Mouse (Mus musculus): ENCODE data around the gene Stk32c. TPM values are rescaled to one million over a fixed set of nuclear protein-coding genes. Genes with fewer than 3 reads are reported as not detected.

Stk32c gene
- not detected in 2 replicates for polyA plus RNA-seq (2016; fragmentation: Nextera tagmentation; extraction: Ambion mirVana)

DNA sequence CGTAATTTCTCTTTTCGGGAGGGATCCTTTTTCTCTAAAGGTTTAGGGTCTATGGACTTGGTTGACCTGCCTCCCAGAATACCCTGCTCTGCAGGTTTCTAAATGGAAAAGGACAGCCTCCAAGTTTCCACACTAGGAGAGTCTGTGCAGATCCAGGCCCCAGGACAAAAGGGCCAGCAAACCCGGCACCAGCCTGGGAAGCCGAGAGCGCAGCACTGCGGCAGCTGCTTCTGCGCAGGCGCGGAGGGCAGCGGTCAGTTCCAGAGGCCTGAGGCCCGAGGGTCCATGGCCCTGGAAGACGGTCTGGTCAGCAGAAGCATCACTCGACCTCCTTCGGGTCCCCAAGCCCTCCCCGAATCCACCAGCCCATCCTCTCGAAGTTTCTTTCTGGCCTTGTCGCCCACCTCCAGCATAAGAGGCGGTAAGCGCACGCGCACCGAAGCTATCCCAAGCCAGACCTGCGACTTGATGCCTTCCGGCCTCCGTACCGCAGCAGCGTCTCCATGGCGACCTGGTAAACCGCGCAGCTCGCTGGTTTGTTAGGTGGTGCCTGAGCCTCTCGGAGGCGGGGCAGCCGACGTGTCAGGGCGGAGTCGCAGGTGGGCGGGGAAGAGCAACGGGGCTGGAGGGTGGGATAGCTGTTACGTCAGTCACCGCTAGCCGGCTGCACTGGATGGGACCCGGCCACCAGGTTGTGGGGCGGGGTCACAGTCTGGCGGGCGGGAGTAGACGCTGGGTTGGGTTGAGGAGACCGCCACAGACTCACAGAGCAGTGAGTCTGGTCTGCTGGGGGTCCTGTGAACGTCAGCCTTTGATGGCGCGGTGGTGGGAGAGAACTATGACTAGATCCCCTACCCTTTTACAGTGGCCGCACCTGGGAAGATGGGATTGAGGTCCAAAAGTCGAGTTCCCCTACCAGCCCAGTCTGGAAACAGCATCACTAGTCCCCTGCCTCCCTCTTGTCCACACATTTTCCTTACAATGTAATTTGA, at the start of gene Stk32c, which contains the start of gene Lrrc27:
Stk32c (minus strand) TSS at position 554 of the 992 bp plus-strand sequence.
Lrrc27 (plus strand) TSS at position 235 of the 992 bp plus-strand sequence.
- peaks cover 22% of the 10 kb centered on the region for H3K4me1 ChIP-seq
- no peaks in the 10 kb centered on the region for H3K27me3 ChIP-seq (replicated peaks)
- H3K27ac ChIP-seq = peak within 1 kb of the TSS; percentile 64; the same call in 1 of the 2 replicates
- H3K4me2 ChIP-seq = peak within 1 kb of the TSS; percentile 76
- ATAC-seq = peak; percentile 98
- H3K4me3 ChIP-seq = peak within 1 kb of the TSS; percentile 62
- H3K36me3 ChIP-seq = no peaks in the 10 kb centered on the region
- WGBS (ENCODE audit: insufficient replicate concordance) = 2% methylated on average over 53 of the region's 53 CpGs
- H3K9ac ChIP-seq = peak within 1 kb of the TSS; percentile 62
- no peaks in the 10 kb centered on the region for H3K9me3 ChIP-seq (replicated peaks)

DNA sequence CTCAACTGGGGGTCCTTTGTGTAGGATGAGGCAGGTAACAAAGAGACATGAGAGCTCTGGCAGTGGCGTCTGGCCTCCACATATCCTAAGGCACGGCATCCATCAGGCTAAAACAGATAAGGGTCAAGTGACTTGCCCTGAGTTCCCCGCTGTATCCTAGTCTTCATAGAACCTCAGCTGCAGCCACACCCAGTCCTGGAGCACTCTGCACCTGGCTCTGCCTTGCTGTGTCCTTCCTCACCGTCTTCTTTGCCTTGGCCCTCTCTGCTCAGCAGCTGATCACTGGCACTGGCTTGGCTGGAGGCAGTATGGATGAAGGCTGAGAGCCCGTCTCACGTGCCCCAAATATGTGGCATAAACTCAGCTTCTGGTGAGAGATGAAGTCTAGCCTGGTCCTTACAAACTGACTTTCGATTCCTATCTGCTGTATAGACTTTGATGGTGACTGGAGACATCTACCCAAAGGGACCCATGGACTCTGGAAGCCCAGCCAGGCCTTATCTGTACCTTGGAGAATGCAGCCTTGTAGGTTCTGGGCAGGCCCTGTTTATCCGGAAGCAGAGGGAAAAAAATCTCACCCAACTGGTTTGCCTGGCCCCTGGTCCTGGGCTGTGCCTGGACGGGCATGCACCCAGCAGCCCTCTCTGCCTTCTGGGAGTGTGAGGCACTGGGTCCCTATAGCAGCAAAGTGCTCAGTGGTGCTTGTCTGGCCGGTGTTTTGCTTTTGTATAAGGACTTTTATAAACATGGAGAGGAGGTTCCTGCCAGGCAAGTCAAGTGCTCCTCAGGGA, 44.8 kb upstream of the Stk32c start:
- no peak for ATAC-seq
- Histone ChIP-seq H3K36me3 (peaks cover 24% of the 10 kb centered on the region), H3K9ac (no peak overlapping the region), H3K27ac (no peak overlapping the region), H3K9me3 (replicated peaks) (no peaks in the 10 kb centered on the region), H3K27me3 (replicated peaks) (no peaks in the 10 kb centered on the region), H3K4me1 (peaks cover 9% of the 10 kb centered on the region), H3K4me2 (no peak overlapping the region), H3K4me3 (no peak overlapping the region)
- WGBS (ENCODE audit: insufficient replicate concordance) = 58% methylated on average over 10 of the region's 10 CpGs

DNA sequence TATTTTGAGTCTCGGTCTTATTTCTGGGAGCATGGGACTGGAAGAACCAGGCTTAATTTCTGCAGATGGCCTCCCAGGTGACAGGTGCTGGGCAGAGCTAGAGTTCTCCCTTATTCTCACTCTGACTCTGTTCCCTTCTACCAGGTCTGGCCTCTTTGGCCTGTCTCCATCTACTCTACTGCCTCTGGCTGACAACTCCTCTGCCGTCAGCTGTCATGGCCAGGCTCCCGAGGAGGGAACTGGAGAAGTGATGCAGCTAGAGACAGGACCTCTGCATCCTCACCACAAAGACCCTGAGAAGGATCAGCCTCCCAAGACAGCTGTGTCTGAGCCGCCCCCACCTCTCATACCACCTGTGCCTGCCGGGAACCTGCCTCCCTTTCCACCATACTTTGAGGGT, 41.5 kb upstream of the Stk32c start:
- ATAC-seq = no peak
- 65% methylated on average over 5 of the region's 5 CpGs for WGBS (ENCODE audit: insufficient replicate concordance)
- H3K9ac ChIP-seq = no peak overlapping the region
- no peaks in the 10 kb centered on the region for H3K9me3 ChIP-seq (replicated peaks)
- H3K27ac ChIP-seq = no peak overlapping the region
- no peak overlapping the region for H3K4me2 ChIP-seq
- H3K4me3 ChIP-seq = no peak overlapping the region
- H3K4me1 ChIP-seq = peaks cover 41% of the 10 kb centered on the region
- peaks cover 18% of the 10 kb centered on the region for H3K36me3 ChIP-seq
- H3K27me3 ChIP-seq (replicated peaks) = peaks cover 13% of the 10 kb centered on the region

DNA sequence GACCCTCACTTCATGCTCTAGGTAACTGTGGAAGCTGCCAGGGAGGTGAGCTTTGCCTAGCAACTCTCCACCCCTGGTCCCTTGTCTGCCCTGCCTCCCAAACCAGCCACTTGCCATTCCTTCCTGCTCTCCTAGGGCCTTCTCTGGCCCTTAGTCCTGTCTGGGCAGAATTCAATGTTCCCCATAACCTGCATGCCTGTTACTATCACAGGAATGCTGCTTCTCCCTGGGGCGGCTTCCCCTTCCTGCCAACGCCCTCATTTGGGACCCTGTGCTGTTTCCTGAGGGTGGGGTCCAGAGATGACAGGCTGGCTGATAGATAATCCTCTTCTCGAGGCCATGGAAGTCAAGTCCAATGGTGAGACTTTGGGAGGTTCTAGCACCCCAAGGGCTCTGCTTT, 40.4 kb upstream of the Stk32c start:
- 15% methylated on average over 3 of the region's 3 CpGs for WGBS (ENCODE audit: insufficient replicate concordance)
- ATAC-seq = no peak
- no peak overlapping the region for H3K4me3 ChIP-seq
- no peak overlapping the region for H3K4me2 ChIP-seq
- H3K27ac ChIP-seq = no peak overlapping the region
- H3K9ac ChIP-seq = no peak overlapping the region
- peaks cover 52% of the 10 kb centered on the region for H3K4me1 ChIP-seq
- H3K9me3 ChIP-seq (replicated peaks) = no peaks in the 10 kb centered on the region
- H3K36me3 ChIP-seq = peaks cover 18% of the 10 kb centered on the region
- H3K27me3 ChIP-seq (replicated peaks) = peaks cover 25% of the 10 kb centered on the region

DNA sequence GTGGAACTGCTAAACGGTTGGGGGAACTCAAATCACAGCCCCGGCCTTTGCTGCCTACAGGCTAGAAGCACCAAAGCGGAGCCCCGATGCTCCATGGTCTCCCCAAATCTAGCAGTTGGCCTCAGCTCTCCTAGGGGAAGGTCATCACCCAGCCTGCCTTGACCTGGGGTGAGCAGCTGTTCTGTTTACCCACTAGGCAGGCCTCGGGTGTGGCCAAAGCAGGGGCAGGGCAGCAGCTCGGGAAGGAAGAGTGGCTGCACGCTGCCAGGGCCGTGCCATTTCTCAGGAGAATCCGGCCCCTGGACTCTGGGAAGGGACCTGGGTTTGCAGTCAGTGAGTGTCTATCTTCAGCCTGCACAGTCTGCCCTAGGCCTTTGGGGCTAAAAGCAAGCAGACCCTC, 39.9 kb upstream of the Stk32c start:
- H3K36me3 ChIP-seq = peaks cover 18% of the 10 kb centered on the region
- no peak overlapping the region for H3K9ac ChIP-seq
- no peak overlapping the region for H3K4me2 ChIP-seq
- no peaks in the 10 kb centered on the region for H3K9me3 ChIP-seq (replicated peaks)
- H3K4me1 ChIP-seq = peaks cover 56% of the 10 kb centered on the region
- peaks cover 30% of the 10 kb centered on the region for H3K27me3 ChIP-seq (replicated peaks)
- 40% methylated on average over 9 of the region's 9 CpGs for WGBS (ENCODE audit: insufficient replicate concordance)
- no peak overlapping the region for H3K27ac ChIP-seq
- ATAC-seq = no peak
- no peak overlapping the region for H3K4me3 ChIP-seq

DNA sequence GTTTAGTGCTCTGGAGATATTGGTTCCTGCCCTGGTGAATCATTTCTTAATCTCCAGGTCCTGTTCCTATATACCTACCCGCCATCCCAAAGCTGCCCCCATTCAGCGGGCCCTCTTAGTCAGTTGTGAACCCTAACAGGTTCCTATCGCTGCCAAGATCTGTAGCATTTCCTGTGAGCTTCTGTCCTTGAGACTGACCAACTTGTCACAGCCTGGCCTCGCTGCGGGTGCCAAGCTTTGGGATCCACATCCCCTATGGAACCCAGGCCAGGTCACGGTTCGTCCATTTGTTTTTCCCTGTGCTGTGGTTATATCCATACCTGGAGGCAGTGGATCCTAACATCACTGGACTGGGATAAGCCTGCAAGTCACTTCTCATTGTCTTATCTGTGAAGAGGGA, 39.5 kb upstream of the Stk32c start:
- WGBS (ENCODE audit: insufficient replicate concordance) = 55% methylated on average over 7 of the region's 7 CpGs
- no peak for ATAC-seq
- Histone ChIP-seq H3K9me3 (replicated peaks) (no peaks in the 10 kb centered on the region), H3K36me3 (peaks cover 18% of the 10 kb centered on the region), H3K4me3 (no peak overlapping the region), H3K4me1 (peaks cover 60% of the 10 kb centered on the region), H3K9ac (no peak overlapping the region), H3K4me2 (no peak overlapping the region), H3K27ac (no peak overlapping the region), H3K27me3 (replicated peaks) (peaks cover 34% of the 10 kb centered on the region)

DNA sequence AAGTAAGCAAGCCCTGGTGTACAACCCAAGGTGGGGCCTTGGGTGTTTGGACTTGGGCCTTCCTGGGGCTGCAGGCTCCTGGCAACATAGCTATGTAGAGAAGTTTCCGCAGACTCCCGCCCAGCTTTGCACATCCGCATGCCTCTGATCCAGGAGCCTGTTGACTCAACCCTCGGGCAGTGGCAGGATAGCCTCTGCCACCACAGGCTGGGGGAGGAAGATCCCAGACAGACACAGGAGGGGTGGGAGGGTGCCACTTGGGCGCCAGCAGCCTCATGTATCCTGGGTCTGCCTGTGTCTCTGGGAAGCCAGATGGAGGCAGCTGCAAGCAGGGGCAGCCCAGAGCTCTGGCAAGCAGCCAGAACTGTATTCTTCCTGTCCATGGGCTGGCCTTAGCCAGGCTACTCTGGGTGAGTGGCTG, 38.8 kb upstream of the Stk32c start:
- no peak overlapping the region for H3K27ac ChIP-seq
- H3K27me3 ChIP-seq (replicated peaks) = peaks cover 41% of the 10 kb centered on the region
- WGBS (ENCODE audit: insufficient replicate concordance) = 59% methylated on average over 5 of the region's 5 CpGs
- H3K9me3 ChIP-seq (replicated peaks) = no peaks in the 10 kb centered on the region
- peaks cover 18% of the 10 kb centered on the region for H3K36me3 ChIP-seq
- ATAC-seq = no peak
- no peak overlapping the region for H3K4me2 ChIP-seq
- peaks cover 67% of the 10 kb centered on the region for H3K4me1 ChIP-seq
- no peak overlapping the region for H3K4me3 ChIP-seq
- H3K9ac ChIP-seq = no peak overlapping the region

DNA sequence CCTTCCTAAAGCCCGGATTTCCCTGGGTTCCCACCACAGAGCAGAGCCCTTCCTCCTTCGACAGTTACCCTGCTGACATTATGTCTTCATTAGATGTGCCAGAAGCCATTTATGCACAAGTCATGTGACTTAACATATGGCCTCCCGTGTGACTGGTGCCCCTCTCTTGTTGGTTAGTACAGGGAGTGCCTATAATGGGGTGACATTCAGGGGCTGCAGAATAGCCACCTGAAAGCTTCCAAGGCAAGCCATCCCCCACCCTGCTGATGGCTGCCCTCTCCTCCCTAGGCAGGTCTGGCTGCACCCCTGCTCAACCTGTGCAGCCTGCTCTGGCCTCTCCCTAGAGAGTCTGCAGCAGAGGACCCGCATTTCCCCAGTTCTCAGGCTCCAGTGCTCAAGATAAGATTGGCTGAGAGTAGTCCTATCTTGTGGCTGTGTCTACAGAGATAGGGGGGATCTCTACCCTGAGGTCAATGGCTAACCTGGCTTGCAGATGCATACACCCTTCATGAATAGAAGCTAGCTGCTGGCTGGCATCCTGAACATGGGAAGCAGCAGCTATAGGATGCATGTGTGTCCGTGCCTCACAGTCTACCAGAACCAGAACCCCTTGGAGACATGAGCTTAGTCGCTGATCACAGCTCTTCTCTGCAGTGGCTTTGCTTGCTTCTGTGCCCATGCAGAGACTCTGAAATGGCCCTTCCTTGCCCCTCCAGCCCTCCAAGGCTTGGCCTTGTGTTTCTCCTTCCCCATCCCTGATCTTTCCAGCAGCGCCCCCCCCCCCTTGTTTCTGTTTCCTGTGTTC, 36.5 kb upstream of the Stk32c start:
- Histone ChIP-seq H3K4me2 (peak overlapping the region; percentile 82), H3K36me3 (peaks cover under 1% of the 10 kb centered on the region; the same call in 1 of the 2 replicates), H3K9ac (no peak overlapping the region), H3K27ac (no peak overlapping the region), H3K9me3 (replicated peaks) (no peaks in the 10 kb centered on the region), H3K4me1 (peaks cover 72% of the 10 kb centered on the region), H3K4me3 (peak overlapping the region; percentile 64; the same call in 1 of the 2 replicates), H3K27me3 (replicated peaks) (peaks cover 50% of the 10 kb centered on the region)
- peak; percentile 43 for ATAC-seq
- 29% methylated on average over 7 of the region's 7 CpGs for WGBS (ENCODE audit: insufficient replicate concordance)

DNA sequence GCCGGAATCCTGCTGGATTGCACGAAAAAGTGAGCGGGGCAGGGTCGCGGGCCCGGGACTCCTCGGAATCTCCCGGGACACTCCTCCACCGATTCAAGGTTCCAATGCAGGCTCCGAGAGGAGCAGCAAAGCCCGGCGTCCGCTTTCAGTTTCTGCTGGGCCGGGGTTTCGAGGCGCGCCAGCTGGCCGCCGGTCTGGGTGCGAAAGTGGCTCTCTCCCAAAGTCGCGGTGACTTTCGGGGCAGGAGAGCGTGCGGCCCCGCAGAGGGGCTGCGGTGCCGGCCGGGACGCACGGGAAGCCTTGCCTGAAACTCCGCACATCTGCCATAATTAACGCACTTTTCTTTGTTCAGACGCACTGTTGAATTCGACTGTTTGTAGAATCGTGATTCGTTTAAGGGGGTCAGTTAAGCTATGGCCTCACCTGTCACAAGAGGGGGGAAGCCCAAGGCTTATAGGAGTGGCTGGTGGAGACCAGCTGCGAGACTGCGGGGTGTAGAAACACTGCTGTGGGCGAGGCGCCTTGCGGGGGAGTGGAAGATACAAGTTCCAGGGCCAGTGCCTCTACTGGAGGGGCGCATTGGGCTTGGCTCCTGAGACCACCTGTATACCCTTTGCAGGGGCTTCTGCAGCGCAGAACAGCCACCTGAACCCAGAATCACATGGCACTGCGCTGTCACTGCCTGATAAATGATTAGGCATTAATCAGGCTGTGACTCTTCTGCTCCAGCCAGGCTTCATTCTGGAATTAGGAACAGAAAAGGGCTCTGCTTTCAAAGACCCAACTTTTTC, 35.7 kb upstream of the Stk32c start:
- WGBS (ENCODE audit: insufficient replicate concordance) = 3% methylated on average over 45 of the region's 45 CpGs
- H3K36me3 ChIP-seq = no peaks in the 10 kb centered on the region
- peaks cover 72% of the 10 kb centered on the region for H3K4me1 ChIP-seq
- H3K27ac ChIP-seq = 0 out of 2 replicates have a peak overlapping the region, but pooled peaks have one; percentile 59
- no peak for ATAC-seq
- H3K9me3 ChIP-seq (replicated peaks) = no peaks in the 10 kb centered on the region
- peaks cover 55% of the 10 kb centered on the region for H3K27me3 ChIP-seq (replicated peaks)
- peak overlapping the region; percentile 64 for H3K9ac ChIP-seq
- H3K4me3 ChIP-seq = peak overlapping the region; percentile 64
- peak overlapping the region; percentile 82 for H3K4me2 ChIP-seq

DNA sequence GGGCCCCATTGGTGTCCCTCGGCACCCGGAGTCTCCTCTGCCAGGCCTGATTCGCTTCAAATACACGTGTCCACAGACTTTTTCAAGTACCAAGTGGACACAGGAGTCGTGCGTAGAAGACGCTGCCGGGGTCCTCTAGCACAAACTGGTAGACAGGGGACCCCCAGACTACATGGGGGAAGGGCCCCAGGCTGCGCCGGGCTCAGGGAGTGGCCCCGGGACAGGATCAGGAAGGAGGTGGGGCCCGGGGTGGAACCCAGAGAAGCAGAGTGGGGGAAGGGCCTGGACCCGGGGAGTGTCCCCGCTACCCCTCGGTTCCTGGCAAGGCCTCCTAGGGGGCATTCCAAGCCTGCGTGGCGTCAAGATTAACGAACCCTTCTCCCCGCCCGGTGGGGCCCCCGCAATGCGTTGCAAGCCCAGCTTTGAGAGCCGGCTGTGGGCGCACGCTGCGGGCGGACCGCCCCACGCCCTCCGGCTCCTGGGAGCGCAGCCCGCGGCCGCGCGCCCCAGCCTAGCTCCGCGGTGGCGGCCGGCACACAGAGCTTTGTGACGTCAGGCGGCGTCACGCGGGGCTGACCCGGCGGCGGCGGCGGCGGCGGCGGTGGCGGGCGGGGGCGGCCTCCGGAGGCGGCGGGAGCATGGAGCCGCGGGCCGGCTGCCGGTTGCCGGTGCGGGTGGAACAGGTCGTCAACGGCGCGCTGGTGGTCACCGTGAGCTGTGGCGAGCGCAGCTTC, 34.9 kb upstream of the Stk32c start, which contains the start of gene Pwwp2b:
Pwwp2b (plus strand) TSS at position 602 of the 734 bp plus-strand sequence.
- under 1% methylated on average over 70 of the region's 72 CpGs for WGBS (ENCODE audit: insufficient replicate concordance)
- Histone ChIP-seq H3K27ac (peak within 1 kb of the TSS; percentile 59), H3K27me3 (replicated peaks) (peaks cover 55% of the 10 kb centered on the region), H3K9ac (peak within 1 kb of the TSS; percentile 64), H3K36me3 (no peaks in the 10 kb centered on the region), H3K4me2 (peak within 1 kb of the TSS; percentile 82), H3K4me3 (peak within 1 kb of the TSS; percentile 64), H3K4me1 (peaks cover 64% of the 10 kb centered on the region), H3K9me3 (replicated peaks) (no peaks in the 10 kb centered on the region)
- ATAC-seq = peak; percentile 71
